Mouse (Mus musculus) liver, adult (tissue): ENCODE results near the gene En2.

ENCODE experiments used
- GATA4 ChIP-seq: IDR thresholded peaks from 2 replicates; pipeline ENCODE4 v1.6.1; 2014; ENCODE audit warnings: mild to moderate bottlenecking, low read length; ENCODE audit not compliant: insufficient replicate concordance

En2 gene

GRCm38 (mm10) chr5:28165358-28166255, at the start of gene En2:
Gene En2 (plus strand): TSS chr5:28165694.
- no peak for TF ChIP-seq GATA4

- no peak for TF ChIP-seq GATA4
These were observed 48.1 kb upstream of the En2 start for GRCm38 (mm10) chr5:28117251-28117880.

GRCm38 (mm10) chr5:28117882-28118530, 47.5 kb upstream of the En2 start:
- TF ChIP-seq GATA4 = no peak

GRCm38 (mm10) chr5:28118531-28118925, 47.0 kb upstream of the En2 start:
- TF ChIP-seq GATA4 = no peak

- no peak for TF ChIP-seq GATA4
These were observed 45.9 kb upstream of the En2 start for GRCm38 (mm10) chr5:28119576-28119975.

GRCm38 (mm10) chr5:28122491-28123454, 42.7 kb upstream of the En2 start:
- TF ChIP-seq GATA4 = no peak

GRCm38 (mm10) chr5:28123455-28123825, 42.1 kb upstream of the En2 start:
- TF ChIP-seq GATA4 = no peak

- TF ChIP-seq GATA4 = no peak
These were observed 40.9 kb upstream of the En2 start for GRCm38 (mm10) chr5:28124321-28125230.

GRCm38 (mm10) chr5:28128851-28129250, 36.6 kb upstream of the En2 start:
- no peak for TF ChIP-seq GATA4

GRCm38 (mm10) chr5:28132231-28132630, 33.3 kb upstream of the En2 start:
- TF ChIP-seq GATA4 = no peak

GRCm38 (mm10) chr5:28136438-28136837, 29.1 kb upstream of the En2 start:
- TF ChIP-seq GATA4 = no peak

- no peak for TF ChIP-seq GATA4
These were observed 20.9 kb upstream of the En2 start for GRCm38 (mm10) chr5:28144555-28144954.

GRCm38 (mm10) chr5:28146018-28146417, 19.5 kb upstream of the En2 start:
- TF ChIP-seq GATA4 = no peak

- TF ChIP-seq GATA4 = no peak
These were observed 17.0 kb upstream of the En2 start for GRCm38 (mm10) chr5:28148473-28148872.
